Mouse (Mus musculus) liver, postnatal 0 days (tissue): ENCODE measurements around the gene Nkx2-4. TPM values are rescaled to one million over a fixed set of nuclear protein-coding genes. Genes with fewer than 3 reads are reported as not detected.

Experiments
- ATAC-seq: fragments of 200-750 bp; cut with Nextera tagmentation; 2 replicates; pipeline ENCODE4 v1.8.0; 2017; ENCODE audit warnings: mild to moderate bottlenecking, moderate library complexity
- DNase-seq: peaks from one replicate; pipeline ENCODE4 v3.0.0-alpha.2; 2016
- H3K27ac ChIP-seq: fragments of 300-500 bp; sonication (generic); 2 replicates; pipeline ENCODE4 v1.5.1; 2014; ENCODE audit warnings: antibody characterized with exemption, moderate library complexity, mild to moderate bottlenecking, low read depth
- H3K27me3 ChIP-seq: fragments of 300-500 bp; sonication (generic); 2 replicates; pipeline ENCODE4 v1.6.1; 2014; ENCODE audit warnings: low read length, control low read depth, mixed read lengths; ENCODE audit not compliant: insufficient read depth
- H3K36me3 ChIP-seq: fragments of 300-500 bp; sonication (generic); replicated peaks from 2 replicates; pipeline ENCODE4 v1.6.1; 2014; ENCODE audit warnings: mild to moderate bottlenecking, control low read depth, low read length, moderate library complexity, mixed read lengths; ENCODE audit not compliant: insufficient read depth
- H3K4me1 ChIP-seq: fragments of 300-500 bp; sonication (generic); 2 replicates; pipeline ENCODE4 v1.6.1; 2014; ENCODE audit warnings: antibody characterized with exemption, mild to moderate bottlenecking, control low read depth; ENCODE audit not compliant: insufficient read depth
- H3K4me2 ChIP-seq: fragments of 300-500 bp; sonication (generic); 2 replicates; pipeline ENCODE4 v1.6.1; 2014; ENCODE audit warnings: low read depth, mild to moderate bottlenecking, low read length, moderate library complexity, mixed read lengths
- H3K4me3 ChIP-seq: fragments of 300-500 bp; sonication (generic); 2 replicates; pipeline ENCODE4 v1.5.1; 2014; ENCODE audit warnings: low read depth, low read length
- H3K9ac ChIP-seq: fragments of 300-500 bp; sonication (generic); replicated peaks from 2 replicates; pipeline ENCODE4 v1.6.1; 2014; ENCODE audit warnings: mild to moderate bottlenecking, moderate library complexity
- H3K9me3 ChIP-seq: fragments of 300-500 bp; sonication (generic); 2 replicates; pipeline ENCODE4 v1.6.1; 2016; ENCODE audit warnings: mild to moderate bottlenecking, control low read depth, low read length, mixed read lengths
- CTCF ChIP-seq: sonication (generic); IDR thresholded peaks from 2 replicates; pipeline ENCODE4 v1.5.1; 2016; ENCODE audit warnings: antibody characterized with exemption, low read depth
- EP300 ChIP-seq: IDR thresholded peaks from 2 replicates; pipeline ENCODE4 v1.6.1; 2016; ENCODE audit warnings: antibody characterized with exemption, low read depth, mild to moderate bottlenecking
- WGBS: fragments of 180-500 bp; shearing (Covaris S2); extraction: QIAGEN DNeasy Blood & Tissue Kit; methylation state at CpG from one replicate; pipeline ENCODE4 v1.1.7; 2014; ENCODE audit not compliant: insufficient replicate concordance; 5-methylcytosine and 5-hydroxymethylcytosine counted together
- polyA plus RNA-seq: library from polyadenylated mRNA; unstranded; fragments of >200 nt; fragmentation: Nextera tagmentation; extraction: Ambion mirVana; gene quantifications from 2 replicates; pipeline ENCODE4 v1.2.1, GENCODE M21; 2015

The Nkx2-4 gene
- polyA plus RNA-seq, 1 experiment from 2014 or later = not detected

- Histone ChIP-seq H3K9ac (no peak overlapping the region), H3K4me2 (no peak overlapping the region), H3K27ac (no peak overlapping the region), H3K9me3 (no peaks in the 10 kb centered on the region), H3K36me3 (peaks cover 24% of the 10 kb centered on the region), H3K4me3 (no peak overlapping the region), H3K4me1 (no peaks in the 10 kb centered on the region; the same call in 1 of the 2 replicates), H3K27me3 (no peaks in the 10 kb centered on the region)
- no peak for DNase-seq
- ATAC-seq = no peak
- TF ChIP-seq EP300 (no peak), CTCF (no peak)
- WGBS = 58% methylated on average over 1 of the region's 1 CpGs
Observed at GRCm38 (mm10) chr2:147067480-147068246, 17.6 kb downstream of the Nkx2-4 start.

- Histone ChIP-seq H3K4me1 (no peaks in the 10 kb centered on the region), H3K9me3 (no peaks in the 10 kb centered on the region), H3K4me3 (no peak overlapping the region), H3K9ac (no peak overlapping the region), H3K27ac (no peak overlapping the region), H3K27me3 (no peaks in the 10 kb centered on the region), H3K36me3 (peaks cover 55% of the 10 kb centered on the region), H3K4me2 (no peak overlapping the region)
- TF ChIP-seq CTCF = no peak
- TF ChIP-seq EP300 = no peak
- 72% methylated on average over 2 of the region's 2 CpGs for WGBS
- DNase-seq (no peak), ATAC-seq (no peak)
Observed at GRCm38 (mm10) chr2:147053229-147053892, 31.9 kb downstream of the Nkx2-4 start.

- Histone ChIP-seq H3K27me3 (no peaks in the 10 kb centered on the region), H3K4me3 (no peak overlapping the region), H3K9ac (no peak overlapping the region), H3K9me3 (no peaks in the 10 kb centered on the region), H3K4me2 (no peak overlapping the region), H3K27ac (no peak overlapping the region), H3K36me3 (peaks cover 50% of the 10 kb centered on the region), H3K4me1 (no peaks in the 10 kb centered on the region)
- TF ChIP-seq EP300 (no peak), CTCF (no peak)
- WGBS = 86% methylated on average over 3 of the region's 3 CpGs
- ATAC-seq = no peak
- DNase-seq = no peak
Observed at GRCm38 (mm10) chr2:147047051-147047450, 38.2 kb downstream of the Nkx2-4 start.

- Histone ChIP-seq H3K4me2 (no peak overlapping the region), H3K4me3 (no peak overlapping the region), H3K9me3 (no peaks in the 10 kb centered on the region), H3K9ac (no peak overlapping the region), H3K27me3 (no peaks in the 10 kb centered on the region), H3K27ac (no peak overlapping the region), H3K4me1 (no peaks in the 10 kb centered on the region), H3K36me3 (peaks cover 39% of the 10 kb centered on the region)
- ATAC-seq (no peak), DNase-seq (no peak)
- WGBS = 79% methylated on average over 2 of the region's 2 CpGs
- TF ChIP-seq EP300 (no peak), CTCF (no peak)
Observed at GRCm38 (mm10) chr2:147035864-147036263, 49.4 kb downstream of the Nkx2-4 start.

Other genes with a start within 250 kb of the Nkx2-4 start
- gene Kiz, start 229.6 kb downstream of the Nkx2-4 start, polyA plus RNA-seq = 8.2 and 8.5 TPM in 2 replicates
- 28.9 and 30.7 TPM in 2 replicates for gene Xrn2, start 72.4 kb downstream of the Nkx2-4 start, polyA plus RNA-seq
- not detected in 2 replicates for gene Nkx2-2, start 108.8 kb upstream of the Nkx2-4 start, polyA plus RNA-seq